Mouse (Mus musculus): ENCODE measurements around the gene Wapl. TPM values are rescaled to one million over a fixed set of nuclear protein-coding genes. Genes with fewer than 3 reads are reported as not detected.

Gene Wapl
- total RNA-seq (2012; rRNA removed): 100 and 111 TPM in 2 replicates
- 100 to 1,000 TPM in 1 of 2 experiments, 10 to 100 TPM in 1; 80.4 to 221 TPM for polyA plus RNA-seq (2012; ENCODE audit: insufficient read depth in 1 of 2, insufficient read length in 2 of 2, low read depth in 1 of 2, low replicate concordance in 2 of 2, missing spikeins in 1 of 2)

GRCm38 (mm10) chr14:34673395-34674228 is at the start of gene Wapl:
Gene Wapl (plus strand): TSS chr14:34673928.
- Histone ChIP-seq H3K4me3 (ENCODE audit: control insufficient read depth in 1 of 2, insufficient read depth in 1 of 2, low read depth in 2 of 2, low read length in 2 of 2) (peak within 1 kb of the TSS; percentile 91 to 92), H3K27me3 (ENCODE audit: control insufficient read depth in 1 of 2, insufficient read depth in 2 of 2, low read length in 2 of 2) (no peaks in the 10 kb centered on the region), H3K27ac (ENCODE audit: control insufficient read depth, low read depth, low read length) (peak within 1 kb of the TSS; percentile 85), H3K36me3 (ENCODE audit: control insufficient read depth in 1 of 2, insufficient read depth in 2 of 2, low read length in 2 of 2) (peaks cover 17 to 46% of the 10 kb centered on the region in 2 experiments), H3K79me2 (ENCODE audit: control insufficient read depth, insufficient read depth, low read length, poor library complexity) (peaks cover 36% of the 10 kb centered on the region), H3K9ac (ENCODE audit: control insufficient read depth, low read depth, low read length, poor library complexity, severe bottlenecking) (peak within 1 kb of the TSS; percentile 94), H3K4me1 (ENCODE audit: control insufficient read depth in 1 of 2, insufficient read depth in 2 of 2, low read length in 2 of 2) (peaks cover 24 to 25% of the 10 kb centered on the region in 2 experiments), H3K9me3 (replicated peaks; ENCODE audit: insufficient read depth, low read length) (no peaks in the 10 kb centered on the region)
- DNase-seq (ENCODE audit: low read depth, low spot score): peak; percentile 96
- TF ChIP-seq EP300 (IDR thresholded peaks at IDR 0.05; ENCODE audit: low read depth in 1 of 2, low read length in 2 of 2): no peak
- peak; percentile 62; the same call in 1 of the 2 replicates for TF ChIP-seq TCF12 (IDR thresholded peaks at IDR 0.05; ENCODE audit: low read depth, low read length)
- TF ChIP-seq NELFE (IDR thresholded peaks at IDR 0.05; ENCODE audit: low read depth, low read length): peak; percentile 81
- TF ChIP-seq RAD21 (IDR thresholded peaks at IDR 0.05; ENCODE audit: low read depth, low read length): no peak
- TF ChIP-seq SMC3 (IDR thresholded peaks at IDR 0.05; ENCODE audit: low read depth, low read length): no peak
- TF ChIP-seq KAT2A (conservative IDR thresholded peaks at IDR 0.05; ENCODE audit: low read depth, low read length): peak; percentile 96
- TF ChIP-seq POLR2AphosphoS5 (IDR thresholded peaks at IDR 0.05; ENCODE audit: borderline replicate concordance, low read depth, low read length): no peak
- peak; percentile 92 for TF ChIP-seq SIN3A (IDR thresholded peaks at IDR 0.05; ENCODE audit: low read length)
- TF ChIP-seq ELF1 (IDR thresholded peaks at IDR 0.05; ENCODE audit: low read depth, low read length): peak; percentile 80
- TF ChIP-seq POLR2AphosphoS2 (IDR thresholded peaks at IDR 0.05; ENCODE audit: low read length): peak; percentile 54; the same call in 1 of the 2 replicates
- TF ChIP-seq POLR2A (IDR thresholded peaks at IDR 0.05; ENCODE audit: control insufficient read depth in 1 of 2, insufficient read depth in 1 of 2, low read depth in 1 of 2, low read length in 2 of 2, poor library complexity in 1 of 2): peak; percentile 77 to 79
- peak; percentile 58 for TF ChIP-seq TBP (IDR thresholded peaks at IDR 0.05; ENCODE audit: low read depth, low read length)
- TF ChIP-seq USF2 (IDR thresholded peaks at IDR 0.05; ENCODE audit: borderline replicate concordance in 1 of 2, insufficient read depth in 1 of 2, low read depth in 1 of 2, low read length in 2 of 2): no peak
- TF ChIP-seq ETS1 (IDR thresholded peaks at IDR 0.05; ENCODE audit: low read depth, low read length): no peak; the same call in 1 of the 2 replicates
- peak; percentile 100 for TF ChIP-seq HCFC1 (IDR thresholded peaks at IDR 0.05; ENCODE audit: low read depth, low read length)
- TF ChIP-seq MAX (IDR thresholded peaks at IDR 0.05; ENCODE audit: low read length): peak; percentile 84
- TF ChIP-seq JUND (IDR thresholded peaks at IDR 0.05; ENCODE audit: low read depth, low read length): no peak
- no peak for TF ChIP-seq RCOR1 (IDR thresholded peaks at IDR 0.05; ENCODE audit: low read depth, low read length)
- no peak for TF ChIP-seq GATA1 (IDR thresholded peaks at IDR 0.05; ENCODE audit: low read depth, low read length)
- TF ChIP-seq MYC (IDR thresholded peaks at IDR 0.05; ENCODE audit: low read depth, low read length): peak; percentile 46; the same call in 1 of the 2 replicates
- no peak for TF ChIP-seq TAL1 (IDR thresholded peaks at IDR 0.05; ENCODE audit: low read length)
- TF ChIP-seq MXI1 (IDR thresholded peaks at IDR 0.05; ENCODE audit: low read depth, low read length): peak; percentile 40; the same call in 1 of the 2 replicates
- TF ChIP-seq CTCF (IDR thresholded peaks at IDR 0.05 in 2 of 3, conservative IDR thresholded peaks at IDR 0.05 in 1 of 3; ENCODE audit: control insufficient read depth in 1 of 3, insufficient read depth in 1 of 3, low read depth in 2 of 3, low read length in 3 of 3, poor library complexity in 1 of 3, severe bottlenecking in 1 of 3): 0 out of 6 replicates have a peak, but pooled peaks of 1 of the 3 experiments have one; percentile 2
- no peak for TF ChIP-seq UBTF (IDR thresholded peaks at IDR 0.05; ENCODE audit: borderline replicate concordance, insufficient read depth, low read depth, low read length)
- no peak for TF ChIP-seq MEF2A (IDR thresholded peaks at IDR 0.05; ENCODE audit: extremely low read depth, insufficient replicate concordance, low read depth, low read length, poor library complexity, severe bottlenecking)
- peak; percentile 63; the same call in 1 of the 2 replicates for TF ChIP-seq USF1 (IDR thresholded peaks at IDR 0.05; ENCODE audit: low read depth, low read length)
- TF ChIP-seq ZKSCAN1 (IDR thresholded peaks at IDR 0.05; ENCODE audit: low read depth, low read length): no peak
- no peak for TF ChIP-seq MAFK (IDR thresholded peaks at IDR 0.05; ENCODE audit: borderline replicate concordance, low read depth, low read length)
- TF ChIP-seq NRF1 (IDR thresholded peaks at IDR 0.05; ENCODE audit: insufficient read depth, low read depth, low read length, poor library complexity, severe bottlenecking): peak; percentile 92
- TF ChIP-seq MAZ (IDR thresholded peaks at IDR 0.05; ENCODE audit: low read depth, low read length): peak; percentile 78; the same call in 1 of the 2 replicates
- peak; percentile 65 for TF ChIP-seq CHD2 (IDR thresholded peaks at IDR 0.05; ENCODE audit: low read length)
- TF ChIP-seq CHD1 (IDR thresholded peaks at IDR 0.05; ENCODE audit: low read depth, low read length): no peak
- peak; percentile 59 for TF ChIP-seq BHLHE40 (IDR thresholded peaks at IDR 0.05; ENCODE audit: borderline replicate concordance, low read depth, low read length)
- TF ChIP-seq MYB (IDR thresholded peaks at IDR 0.05; ENCODE audit: low read depth, low read length): peak; percentile 86
